Mouse (Mus musculus) adrenal gland, postnatal 4 days (tissue): ENCODE data around the gene Stk31. TPM values are rescaled to one million over a fixed set of nuclear protein-coding genes. Genes with fewer than 3 reads are reported as not detected.
"Not testable (repeated sequence)": the region's sequence is repeated elsewhere in the genome, so short reads cannot be mapped to it uniquely, and the experiment has no call there.

Experiments
- DNase-seq, 2 experiments: peaks; one replicate each; pipeline ENCODE4 v3.0.0; 2021 to 2022; ENCODE audit warnings: low spot score in 2 of 2, mixed read lengths in 2 of 2
- long read RNA-seq, 2 experiments: library from polyadenylated mRNA; stranded (forward); transcript quantifications; one replicate each; pipeline ENCODE4 v2.0.0; 2021
- total RNA-seq, 2 experiments: library from RNA; stranded (reverse); gene quantifications; 2 replicates each; pipeline ENCODE4 v1.2.3; 2021

Stk31 gene
- total RNA-seq = under 1 TPM; 0.68 to 0.76 TPM
- long read RNA-seq, experiment 1 = 0 reads
- long read RNA-seq, experiment 2, partial matches to known transcripts = 0 of 2 reads
- long read RNA-seq, experiment 2, other reads (novel, unspliced or antisense) = 2 of 2 reads

GRCm38 (mm10) chr6:49395316-49395715 is at the start of gene Stk31:
Stk31 (plus strand) TSS chr6:49395604.
- no peak for DNase-seq

- DNase-seq = no peak
These were observed 45.6 kb upstream of the Stk31 start for GRCm38 (mm10) chr6:49349826-49350225.

DNA sequence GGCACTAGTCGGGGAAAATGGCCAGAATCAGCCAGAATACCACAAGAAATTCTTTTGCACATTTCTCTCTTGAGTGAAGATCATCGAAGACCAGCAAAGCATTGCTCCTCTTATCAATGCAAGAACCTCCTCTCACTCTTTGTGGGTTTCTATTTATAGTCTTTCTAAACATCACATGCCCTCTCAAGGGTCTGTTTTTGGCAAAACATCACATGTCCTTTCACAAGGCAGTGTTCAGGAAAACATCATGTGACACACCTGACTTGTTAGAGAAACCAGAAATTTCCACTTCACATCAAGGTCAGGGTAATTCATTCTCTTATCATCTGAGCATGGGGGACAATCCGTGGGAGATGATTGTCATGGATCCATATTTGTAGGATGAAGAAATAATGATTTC is 40.8 kb upstream of the Stk31 start:
- no peak for DNase-seq

GRCm38 (mm10) chr6:49355171-49355570 is 40.2 kb upstream of the Stk31 start:
- DNase-seq = no peak

DNA sequence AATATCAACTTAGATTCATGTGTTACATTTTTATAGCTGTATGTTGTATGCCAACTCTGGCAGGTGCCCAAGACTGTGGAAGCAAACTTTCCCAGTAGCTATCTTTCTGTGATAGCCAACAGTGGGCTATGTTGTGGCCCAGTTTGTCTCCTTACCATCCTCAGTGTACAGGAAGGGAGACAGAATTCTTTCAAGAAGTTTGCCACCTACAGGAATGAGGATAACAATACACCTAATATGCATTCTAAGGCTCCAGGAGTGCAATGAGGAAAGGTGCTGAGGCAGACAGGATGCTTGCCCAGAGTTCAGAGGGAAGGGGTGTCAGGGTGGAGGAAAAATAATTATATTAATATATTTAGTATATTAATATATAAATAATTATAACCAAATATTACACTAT is 35.0 kb upstream of the Stk31 start:
- no peak for DNase-seq

- peak; percentile 52 to 70 for DNase-seq
These were observed 28.0 kb upstream of the Stk31 start, which contains the start of gene Fam221a for GRCm38 (mm10) chr6:49367159-49368054. Fam221a (plus strand) TSS chr6:49367739.

- DNase-seq = no peak
These were observed 27.2 kb upstream of the Stk31 start for GRCm38 (mm10) chr6:49368212-49368611.

DNA sequence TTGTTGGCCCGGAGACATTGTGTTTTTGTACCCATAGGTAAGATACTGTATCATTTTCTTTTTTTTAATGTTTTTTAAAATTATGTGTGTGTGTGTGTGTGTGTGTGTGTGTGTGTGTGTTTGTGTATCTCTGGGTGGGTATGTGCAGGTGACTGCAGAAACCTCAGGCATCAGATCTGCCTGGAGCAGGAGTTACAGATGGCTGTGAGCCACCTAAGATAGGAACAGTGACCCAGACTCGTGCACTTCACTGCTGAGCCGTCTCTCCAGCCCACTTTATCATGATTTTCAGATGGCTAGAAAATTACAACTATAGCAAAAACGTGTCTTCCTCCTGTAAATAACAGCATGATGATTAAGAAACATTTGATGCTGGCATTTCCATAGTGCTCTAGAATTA is 22.7 kb upstream of the Stk31 start:
- no peak for DNase-seq

GRCm38 (mm10) chr6:49373943-49374342 is 21.5 kb upstream of the Stk31 start:
- DNase-seq = no peak

GRCm38 (mm10) chr6:49378328-49378727 is 17.1 kb upstream of the Stk31 start:
- DNase-seq = no peak

DNA sequence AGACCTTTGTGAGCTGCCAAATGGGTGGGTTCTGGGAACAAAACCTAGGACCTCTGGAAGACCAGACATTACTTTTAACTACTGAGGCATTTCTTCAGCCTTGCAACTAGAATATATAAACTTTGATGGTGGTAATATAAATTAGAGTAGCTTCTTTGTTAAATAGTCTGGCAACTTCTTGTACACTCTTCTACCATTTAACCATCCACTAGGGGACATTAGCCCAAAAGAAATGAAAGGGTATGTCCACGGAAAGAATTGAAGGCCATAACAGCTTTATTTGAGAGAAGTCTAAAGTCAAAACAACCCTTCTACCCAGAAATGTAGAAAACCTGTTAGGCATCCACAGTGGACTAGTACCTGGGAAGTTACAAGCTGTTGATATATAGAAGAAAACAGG is 1.1 kb upstream of the Stk31 start:
- no peak for DNase-seq

GRCm38 (mm10) chr6:49397466-49397865 is 2.1 kb downstream of the Stk31 start:
- DNase-seq = no peak

- DNase-seq = no peak
These were observed 3.0 kb downstream of the Stk31 start for GRCm38 (mm10) chr6:49398365-49398764.

DNA sequence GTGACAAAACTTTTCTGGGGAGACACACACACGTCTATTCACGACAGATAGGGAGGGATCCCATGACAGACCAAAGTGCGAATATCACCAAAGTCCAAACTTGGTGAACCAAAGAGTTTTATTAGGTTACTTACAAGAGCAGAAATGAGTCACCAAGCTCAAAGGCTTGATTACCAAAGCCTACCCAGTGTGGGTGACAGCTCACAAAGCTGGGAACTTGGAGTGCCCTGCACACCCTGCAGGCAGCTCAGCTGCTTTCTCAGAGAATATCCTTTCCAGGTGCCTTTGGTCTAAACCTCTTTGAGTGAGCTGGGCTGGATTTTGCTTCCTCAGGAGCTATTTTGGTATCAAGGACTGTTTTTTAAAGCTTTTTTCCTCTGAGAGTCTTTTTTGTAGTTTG is 15.4 kb downstream of the Stk31 start:
- no peak for DNase-seq

- not testable (repeated sequence) for DNase-seq
These were observed 17.6 kb downstream of the Stk31 start for GRCm38 (mm10) chr6:49412967-49413366.

DNA sequence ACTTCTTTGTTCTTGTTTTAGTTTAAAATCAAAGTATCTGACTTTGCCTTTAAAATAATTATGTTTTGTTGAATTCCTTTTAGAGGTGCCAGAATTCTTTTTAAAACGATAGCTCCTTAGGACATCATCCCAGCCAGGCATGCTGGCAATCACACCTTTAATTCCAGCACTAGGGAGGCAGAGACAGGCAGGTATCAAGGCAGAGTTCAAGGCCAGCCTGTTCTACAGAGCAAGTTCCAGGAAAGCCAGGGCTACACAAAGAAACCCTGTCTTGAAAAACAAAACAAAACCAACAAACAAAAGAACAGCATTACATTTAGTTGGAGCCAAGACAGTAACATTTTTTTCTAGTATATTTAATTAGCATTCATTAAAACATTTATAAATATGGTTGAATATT is 20.6 kb downstream of the Stk31 start:
- no peak for DNase-seq

DNA sequence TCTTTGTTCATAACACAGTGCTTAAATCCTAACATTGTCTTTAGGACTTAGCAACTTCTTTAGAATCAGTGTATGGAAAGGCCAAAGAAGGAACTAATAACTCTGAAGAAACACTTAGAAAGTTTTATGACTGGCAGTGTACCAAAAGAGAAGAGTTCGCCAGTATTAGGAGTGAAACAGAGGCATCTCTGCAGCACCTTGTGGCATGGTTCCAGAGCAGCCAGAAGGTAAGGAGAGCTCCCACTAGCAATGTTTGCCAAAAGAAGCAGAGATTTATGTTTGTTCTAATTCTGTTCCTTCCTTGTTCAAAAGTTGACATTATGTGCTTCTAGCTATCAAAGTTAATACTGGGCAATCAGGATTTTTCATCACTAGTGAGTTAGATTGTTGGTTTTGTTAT is 41.9 kb downstream of the Stk31 start:
- no peak for DNase-seq

- no peak for DNase-seq
These were observed 62.7 kb downstream of the Stk31 start for GRCm38 (mm10) chr6:49458112-49458511.

DNA sequence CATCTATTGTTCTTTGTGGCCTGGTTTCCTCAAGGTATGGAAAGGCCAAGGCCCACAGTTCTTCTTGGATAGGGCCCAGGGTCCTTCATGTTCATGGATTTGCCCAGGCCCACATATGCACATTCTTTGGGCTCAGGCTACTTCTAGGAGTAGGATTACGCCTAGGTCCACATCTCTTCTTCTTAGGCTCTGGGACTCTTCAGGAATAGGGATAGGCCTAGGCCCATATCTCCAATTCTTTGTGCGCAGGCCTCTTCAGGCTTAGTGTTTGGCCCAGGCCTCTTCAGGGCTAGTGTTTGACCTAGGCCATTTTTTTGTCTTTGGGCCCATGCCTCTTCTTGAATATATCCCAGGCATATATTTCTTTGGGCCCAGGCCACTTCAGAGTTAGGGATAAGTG is 87.8 kb downstream of the Stk31 start:
- no peak for DNase-seq

GRCm38 (mm10) chr6:49491526-49491925 is 96.1 kb downstream of the Stk31 start:
- no peak for DNase-seq

- peak; percentile 19 to 21 for DNase-seq
These were observed 123.6 kb downstream of the Stk31 start for GRCm38 (mm10) chr6:49519053-49519452.
